Mouse (Mus musculus) spleen, adult 18-20 months (tissue): Measurements from ENCODE around the gene Anapc15.
"Not testable (repeated sequence)": the region's sequence is repeated elsewhere in the genome, so short reads cannot be mapped to it uniquely, and the experiment has no call there.

ENCODE experiments used
- DNase-seq, 2 experiments: peaks; one replicate each; pipeline ENCODE4 v3.0.0; 2022; ENCODE audit warnings: mixed read lengths in 2 of 2

Gene Anapc15

GRCm38 (mm10) chr7:101900331-101901097, 37.0 kb downstream of the Anapc15 start:
- no peak for DNase-seq

- no peak for DNase-seq
Measured at GRCm38 (mm10) chr7:101901969-101902368, 38.5 kb downstream of the Anapc15 start.

GRCm38 (mm10) chr7:101902846-101903245, 39.3 kb downstream of the Anapc15 start:
- DNase-seq, result no peak

- DNase-seq, result peak; percentile 97 to 98
Measured at GRCm38 (mm10) chr7:101905561-101906286, 42.2 kb downstream of the Anapc15 start, which contains the start of gene Lamtor1. Gene Lamtor1, plus strand, starts transcription at chr7:101905904.

- no peak for DNase-seq
Measured at GRCm38 (mm10) chr7:101906287-101906681, 42.8 kb downstream of the Anapc15 start, which contains the start of gene Tomt. Gene Tomt, minus strand, starts transcription at chr7:101906359.

GRCm38 (mm10) chr7:101906696-101907095, 43.2 kb downstream of the Anapc15 start:
- DNase-seq, result no peak

- no peak for DNase-seq
Measured at GRCm38 (mm10) chr7:101908367-101908766, 44.9 kb downstream of the Anapc15 start.

GRCm38 (mm10) chr7:101910138-101910537, 46.6 kb downstream of the Anapc15 start:
- no peak for DNase-seq

- DNase-seq, result no peak
Measured at GRCm38 (mm10) chr7:101911982-101912381, 48.5 kb downstream of the Anapc15 start.

- DNase-seq, result peak in 1 of 2 experiments; percentile 68
Measured at GRCm38 (mm10) chr7:101918071-101918470, 54.6 kb downstream of the Anapc15 start.

- not testable (repeated sequence) for DNase-seq
Measured at GRCm38 (mm10) chr7:101925892-101926291, 62.4 kb downstream of the Anapc15 start.

GRCm38 (mm10) chr7:101928093-101928492, 64.6 kb downstream of the Anapc15 start:
- no peak for DNase-seq

- DNase-seq, result no peak
Measured at GRCm38 (mm10) chr7:101932551-101932950, 69.0 kb downstream of the Anapc15 start.

GRCm38 (mm10) chr7:101933300-101933699, 69.8 kb downstream of the Anapc15 start:
- DNase-seq, result no peak

GRCm38 (mm10) chr7:101933751-101934240, 70.3 kb downstream of the Anapc15 start, which contains the start of the genes Lrrc51 and Numa1:
Gene Lrrc51, minus strand, starts transcription at chr7:101933895.
Gene Numa1, plus strand, starts transcription at chr7:101934111.
- DNase-seq, result peak; percentile 90 to 94

- no peak for DNase-seq
Measured at GRCm38 (mm10) chr7:101935957-101936356, 72.4 kb downstream of the Anapc15 start.

GRCm38 (mm10) chr7:101936996-101937395, 73.5 kb downstream of the Anapc15 start:
- no peak for DNase-seq

- no peak for DNase-seq
Measured at GRCm38 (mm10) chr7:101937569-101937968, 74.1 kb downstream of the Anapc15 start.

- no peak for DNase-seq
Measured at GRCm38 (mm10) chr7:101938348-101938747, 74.8 kb downstream of the Anapc15 start.

GRCm38 (mm10) chr7:101939758-101940157, 76.2 kb downstream of the Anapc15 start:
- no peak for DNase-seq

GRCm38 (mm10) chr7:101949008-101949407, 85.5 kb downstream of the Anapc15 start:
- not testable (repeated sequence) for DNase-seq
